Mouse (Mus musculus) erythroblast, embryonic 14.5 days (primary cell): ENCODE data around the gene Pck1. TPM values are rescaled to one million over a fixed set of nuclear protein-coding genes. Genes with fewer than 3 reads are reported as not detected.

Experiments
- H3K27me3 ChIP-seq: 2 replicates; pipeline ENCODE4 v1.6.1; 2012; ENCODE audit warnings: inconsistent platforms; ENCODE audit not compliant: control insufficient read depth
- H3K36me3 ChIP-seq: 2 replicates; pipeline ENCODE4 v1.6.1; 2012; ENCODE audit warnings: mild to moderate bottlenecking, inconsistent platforms; ENCODE audit not compliant: control insufficient read depth
- H3K4me1 ChIP-seq: 2 replicates; pipeline ENCODE4 v1.6.1; 2012; ENCODE audit warnings: inconsistent platforms; ENCODE audit not compliant: control insufficient read depth
- H3K4me3 ChIP-seq: replicated peaks from 2 replicates; pipeline ENCODE3; 2012; ENCODE audit warnings: moderate library complexity, mild to moderate bottlenecking, inconsistent platforms
- H3K9me3 ChIP-seq: 2 replicates; pipeline ENCODE4 v1.6.1; 2012; ENCODE audit warnings: low read length, inconsistent platforms, mixed read lengths; ENCODE audit not compliant: control insufficient read depth
- GATA1 ChIP-seq: IDR thresholded peaks from 2 replicates; pipeline ENCODE4 v1.6.1; 2012; ENCODE audit warnings: low read length, inconsistent platforms, mixed read lengths
- TAL1 ChIP-seq: IDR thresholded peaks from 3 replicates; pipeline ENCODE4 v1.6.1; 2012; ENCODE audit warnings: low read length, inconsistent platforms, mixed read lengths
- polyA plus RNA-seq: library from polyadenylated mRNA; stranded (reverse); fragments of >175 nt; gene quantifications from 2 replicates; pipeline ENCODE4 v1.2.3, GENCODE M21; 2012

The Pck1 gene
- polyA plus RNA-seq, 1 experiment = 0.01 TPM

DNA sequence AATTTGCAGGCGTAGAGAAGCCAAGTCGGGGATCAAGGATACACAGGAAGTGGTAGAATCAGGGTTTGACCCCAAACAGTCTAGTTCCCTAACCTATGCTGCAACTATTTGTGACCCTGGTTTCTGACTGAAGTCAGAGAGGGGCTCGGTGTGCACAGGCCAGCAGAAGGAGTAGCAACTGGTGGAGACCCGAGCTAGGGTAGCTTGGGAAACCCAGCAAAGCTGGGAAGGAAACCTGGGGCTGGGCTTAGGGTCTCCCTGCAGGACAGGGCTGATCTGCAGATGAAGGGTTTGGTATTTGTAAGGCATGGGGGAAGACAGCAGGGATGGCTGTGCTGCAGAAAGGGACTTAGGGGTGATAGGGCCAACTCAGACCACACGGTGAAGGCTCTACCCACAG, 24.6 kb downstream of the Pck1 start:
- peaks cover 13% of the 10 kb centered on the region for H3K4me1 ChIP-seq
- no peaks in the 10 kb centered on the region for H3K36me3 ChIP-seq
- H3K9me3 ChIP-seq = peaks cover 8% of the 10 kb centered on the region
- no peak overlapping the region for H3K4me3 ChIP-seq
- TF ChIP-seq TAL1 = no peak
- TF ChIP-seq GATA1 = no peak
- peaks cover 7% of the 10 kb centered on the region for H3K27me3 ChIP-seq

GRCm38 (mm10) chr2:173177951-173178350, 25.1 kb downstream of the Pck1 start:
- Histone ChIP-seq H3K36me3 (no peaks in the 10 kb centered on the region), H3K4me1 (peaks cover 13% of the 10 kb centered on the region), H3K9me3 (peaks cover 8% of the 10 kb centered on the region), H3K27me3 (peaks cover 2% of the 10 kb centered on the region), H3K4me3 (no peak overlapping the region)
- TF ChIP-seq GATA1 = no peak
- TF ChIP-seq TAL1 = no peak

DNA sequence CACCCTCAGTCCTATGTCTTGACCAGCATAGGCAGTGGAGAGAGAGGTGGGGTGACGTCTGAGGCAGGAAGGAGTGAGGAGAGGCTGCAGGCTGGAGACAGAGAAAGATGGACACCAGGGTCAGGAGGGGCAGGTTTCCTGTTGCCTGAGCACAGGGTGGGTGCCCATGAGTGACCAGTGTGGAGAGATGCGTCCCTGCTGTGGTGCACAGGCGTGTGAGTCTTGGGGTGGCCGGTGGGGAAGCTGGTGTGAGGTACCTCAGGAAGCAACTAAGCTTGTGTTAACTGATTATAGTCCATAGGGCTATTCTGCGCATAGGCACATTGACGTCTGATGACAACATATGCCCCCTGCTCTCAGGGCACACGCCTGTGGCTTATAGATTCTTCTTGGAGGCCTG, 26.2 kb downstream of the Pck1 start:
- Histone ChIP-seq H3K36me3 (no peaks in the 10 kb centered on the region), H3K4me3 (no peak overlapping the region), H3K9me3 (peaks cover 8% of the 10 kb centered on the region), H3K4me1 (peaks cover 6% of the 10 kb centered on the region), H3K27me3 (no peaks in the 10 kb centered on the region)
- TF ChIP-seq GATA1 (no peak), TAL1 (no peak)

- H3K9me3 ChIP-seq = peaks cover 8% of the 10 kb centered on the region
- no peak overlapping the region for H3K4me3 ChIP-seq
- TF ChIP-seq GATA1 = no peak
- TF ChIP-seq TAL1 = no peak
- H3K4me1 ChIP-seq = no peaks in the 10 kb centered on the region
- no peaks in the 10 kb centered on the region for H3K27me3 ChIP-seq
- no peaks in the 10 kb centered on the region for H3K36me3 ChIP-seq
Measured at GRCm38 (mm10) chr2:173180026-173180425, 27.2 kb downstream of the Pck1 start.

DNA sequence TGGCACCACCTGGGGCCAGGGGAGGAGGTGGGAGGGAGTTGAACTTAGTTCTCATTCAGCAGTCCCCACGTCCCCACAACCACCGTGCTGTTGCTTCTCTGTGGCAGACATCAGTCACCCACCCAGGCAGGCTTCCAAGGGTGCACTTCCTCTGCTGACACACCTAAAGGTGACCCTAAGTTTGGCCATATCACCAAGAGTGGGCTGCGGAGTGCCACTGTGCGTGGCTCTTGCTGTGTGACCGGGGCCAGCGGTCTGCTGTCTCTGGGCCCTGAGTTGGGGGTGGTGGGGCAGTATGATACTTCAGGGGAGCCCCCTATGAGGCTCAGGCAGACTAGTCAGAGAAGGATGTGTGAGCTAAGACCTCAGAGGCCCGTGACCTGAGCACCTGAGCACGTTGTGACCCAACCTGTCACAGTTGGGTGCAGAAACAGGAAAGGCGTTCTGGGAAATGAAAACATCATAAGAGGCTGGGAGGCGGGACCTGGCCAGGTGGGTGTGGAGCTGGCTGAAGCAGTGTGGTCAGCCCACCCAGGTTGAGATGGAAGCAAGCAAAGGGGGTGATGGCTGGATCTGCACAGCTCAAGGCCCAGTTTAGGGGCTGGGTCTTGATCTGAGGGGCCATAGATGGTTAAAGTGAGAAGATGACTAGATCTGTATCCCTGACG, 28.0 kb downstream of the Pck1 start:
- H3K27me3 ChIP-seq = no peaks in the 10 kb centered on the region
- TF ChIP-seq TAL1 (no peak), GATA1 (no peak)
- no peak overlapping the region for H3K4me3 ChIP-seq
- no peaks in the 10 kb centered on the region for H3K36me3 ChIP-seq
- H3K4me1 ChIP-seq = no peaks in the 10 kb centered on the region
- H3K9me3 ChIP-seq = peaks cover under 1% of the 10 kb centered on the region

- Histone ChIP-seq H3K4me3 (no peak overlapping the region), H3K9me3 (no peaks in the 10 kb centered on the region), H3K36me3 (no peaks in the 10 kb centered on the region), H3K27me3 (no peaks in the 10 kb centered on the region), H3K4me1 (peaks cover 1% of the 10 kb centered on the region; the same call in 1 of the 2 replicates)
- TF ChIP-seq GATA1 = no peak
- no peak for TF ChIP-seq TAL1
Measured at GRCm38 (mm10) chr2:173181486-173181885, 28.6 kb downstream of the Pck1 start.

- Histone ChIP-seq H3K4me1 (peaks cover 3% of the 10 kb centered on the region), H3K27me3 (no peaks in the 10 kb centered on the region), H3K9me3 (no peaks in the 10 kb centered on the region), H3K36me3 (no peaks in the 10 kb centered on the region), H3K4me3 (no peak overlapping the region)
- TF ChIP-seq GATA1 = no peak
- no peak for TF ChIP-seq TAL1
Measured at GRCm38 (mm10) chr2:173181901-173182300, 29.1 kb downstream of the Pck1 start.

DNA sequence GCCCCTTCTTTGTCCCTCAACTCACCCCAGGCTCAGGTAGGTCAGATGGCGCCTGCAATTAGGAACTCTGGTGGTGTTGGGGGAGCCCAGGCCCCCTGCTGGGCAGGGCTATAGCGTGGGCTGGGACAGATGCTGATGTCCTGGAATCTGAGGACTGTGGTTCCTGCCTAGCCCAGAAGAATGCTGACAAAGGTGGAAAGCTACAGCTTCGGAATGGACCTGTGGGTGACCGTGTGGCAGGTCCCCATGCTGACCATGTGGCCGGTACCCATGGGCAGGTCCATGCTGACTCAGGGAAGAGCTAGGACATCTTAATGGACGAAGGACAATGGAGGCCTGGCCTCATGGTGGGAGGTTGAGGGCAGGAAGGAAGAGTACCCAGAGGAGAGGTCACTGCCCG, 29.9 kb downstream of the Pck1 start:
- H3K9me3 ChIP-seq = no peaks in the 10 kb centered on the region
- TF ChIP-seq GATA1 = no peak
- no peak for TF ChIP-seq TAL1
- no peaks in the 10 kb centered on the region for H3K27me3 ChIP-seq
- no peak overlapping the region for H3K4me3 ChIP-seq
- peaks cover 3% of the 10 kb centered on the region for H3K4me1 ChIP-seq
- H3K36me3 ChIP-seq = no peaks in the 10 kb centered on the region

DNA sequence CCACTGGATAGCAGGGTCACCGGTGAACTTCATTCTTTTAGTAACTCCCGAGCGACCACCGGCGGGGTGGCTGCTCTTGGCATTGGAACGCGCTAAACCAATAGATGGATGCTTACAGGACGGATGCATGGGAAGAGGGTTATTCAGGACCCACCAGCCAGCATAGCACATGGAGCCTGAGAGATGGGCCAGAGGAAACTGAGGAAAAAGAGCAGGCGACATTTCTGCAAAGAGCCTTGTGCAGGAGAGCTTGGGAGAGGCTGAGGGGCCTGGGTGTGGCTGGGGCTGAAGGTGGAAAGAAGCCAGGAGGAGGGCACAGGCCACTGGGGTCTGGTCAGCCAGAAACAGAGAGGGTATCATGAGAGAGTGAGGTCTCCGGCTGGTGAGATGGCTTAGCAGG, 30.5 kb downstream of the Pck1 start:
- H3K27me3 ChIP-seq = no peaks in the 10 kb centered on the region
- peaks cover 3% of the 10 kb centered on the region for H3K4me1 ChIP-seq
- H3K9me3 ChIP-seq = no peaks in the 10 kb centered on the region
- H3K4me3 ChIP-seq = no peak overlapping the region
- TF ChIP-seq GATA1 (no peak), TAL1 (no peak)
- H3K36me3 ChIP-seq = no peaks in the 10 kb centered on the region
